Mouse (Mus musculus) erythroblast, embryonic 14.5 days (primary cell): ENCODE measurements around the gene Itgb1bp1. TPM values are rescaled to one million over a fixed set of nuclear protein-coding genes. Genes with fewer than 3 reads are reported as not detected.
A peak's percentile ranks its signal among the peaks of the same experiment; 100 is the strongest.

Source experiments
- H3K27me3 ChIP-seq: 2 replicates; pipeline ENCODE4 v1.6.1; 2012; ENCODE audit warnings: inconsistent platforms; ENCODE audit not compliant: control insufficient read depth
- H3K36me3 ChIP-seq: 2 replicates; pipeline ENCODE4 v1.6.1; 2012; ENCODE audit warnings: mild to moderate bottlenecking, inconsistent platforms; ENCODE audit not compliant: control insufficient read depth
- H3K4me1 ChIP-seq: 2 replicates; pipeline ENCODE4 v1.6.1; 2012; ENCODE audit warnings: inconsistent platforms; ENCODE audit not compliant: control insufficient read depth
- H3K4me3 ChIP-seq: replicated peaks from 2 replicates; pipeline ENCODE3; 2012; ENCODE audit warnings: moderate library complexity, mild to moderate bottlenecking, inconsistent platforms
- H3K9me3 ChIP-seq: 2 replicates; pipeline ENCODE4 v1.6.1; 2012; ENCODE audit warnings: low read length, inconsistent platforms, mixed read lengths; ENCODE audit not compliant: control insufficient read depth
- GATA1 ChIP-seq: IDR thresholded peaks from 2 replicates; pipeline ENCODE4 v1.6.1; 2012; ENCODE audit warnings: low read length, inconsistent platforms, mixed read lengths
- TAL1 ChIP-seq: IDR thresholded peaks from 3 replicates; pipeline ENCODE4 v1.6.1; 2012; ENCODE audit warnings: low read length, inconsistent platforms, mixed read lengths
- polyA plus RNA-seq: library from polyadenylated mRNA; stranded (reverse); fragments of >175 nt; gene quantifications from 2 replicates; pipeline ENCODE4 v1.2.3, GENCODE M21; 2012

Gene Itgb1bp1
- 0.90 and 1.6 TPM in 2 replicates for polyA plus RNA-seq

DNA sequence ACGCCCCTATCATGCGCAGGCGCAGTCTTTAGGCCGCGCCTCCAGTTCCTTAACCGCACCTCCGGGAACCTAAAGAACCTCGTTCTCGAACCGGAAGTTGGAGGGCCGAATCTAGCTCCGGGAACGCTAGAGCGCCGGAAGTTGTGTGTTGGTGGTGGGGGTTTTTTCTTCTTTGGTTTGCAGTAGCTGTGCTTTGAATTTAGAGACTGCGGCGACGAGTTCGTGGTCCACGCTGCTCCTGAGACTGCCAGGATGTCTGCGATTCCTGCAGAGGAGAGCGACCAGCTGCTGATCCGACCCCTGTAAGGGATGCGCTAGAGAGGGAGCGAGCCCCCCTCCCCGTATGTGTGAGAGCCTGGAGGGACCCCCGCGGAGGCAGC lies at the start of gene Itgb1bp1:
TSS of gene Itgb1bp1 (minus strand) at position 42 of the 380 bp plus-strand sequence.
- peaks cover 33% of the 10 kb centered on the region for H3K4me1 ChIP-seq
- peak within 1 kb of the TSS; percentile 93 for H3K4me3 ChIP-seq
- peaks cover 16% of the 10 kb centered on the region for H3K36me3 ChIP-seq
- H3K9me3 ChIP-seq: no peaks in the 10 kb centered on the region
- H3K27me3 ChIP-seq: no peaks in the 10 kb centered on the region
- TF ChIP-seq GATA1: no peak
- no peak for TF ChIP-seq TAL1

DNA sequence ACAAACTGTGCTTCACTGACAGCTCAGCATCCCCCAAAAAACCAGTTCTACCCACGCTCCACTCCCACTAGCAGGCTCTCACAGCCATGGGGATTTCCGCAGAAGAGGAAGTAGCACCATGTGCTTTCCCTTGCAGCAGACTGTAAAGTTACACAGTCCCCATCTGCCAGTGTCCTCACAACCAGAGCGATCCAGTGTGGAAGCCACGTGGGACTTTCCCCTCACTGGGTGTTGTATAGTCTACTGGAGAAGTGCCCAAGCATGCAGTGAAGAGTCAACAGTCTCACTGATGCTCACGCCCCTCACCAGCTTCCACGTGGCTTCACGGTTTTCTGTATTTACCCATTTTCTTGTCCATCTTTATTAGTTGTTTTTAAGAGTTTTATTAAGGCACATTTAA lies 49.8 kb upstream of the Itgb1bp1 start:
- Histone ChIP-seq H3K9me3 (no peaks in the 10 kb centered on the region), H3K36me3 (peaks cover 79% of the 10 kb centered on the region), H3K27me3 (no peaks in the 10 kb centered on the region), H3K4me1 (no peaks in the 10 kb centered on the region), H3K4me3 (no peak overlapping the region)
- TF ChIP-seq TAL1: no peak
- no peak for TF ChIP-seq GATA1

DNA sequence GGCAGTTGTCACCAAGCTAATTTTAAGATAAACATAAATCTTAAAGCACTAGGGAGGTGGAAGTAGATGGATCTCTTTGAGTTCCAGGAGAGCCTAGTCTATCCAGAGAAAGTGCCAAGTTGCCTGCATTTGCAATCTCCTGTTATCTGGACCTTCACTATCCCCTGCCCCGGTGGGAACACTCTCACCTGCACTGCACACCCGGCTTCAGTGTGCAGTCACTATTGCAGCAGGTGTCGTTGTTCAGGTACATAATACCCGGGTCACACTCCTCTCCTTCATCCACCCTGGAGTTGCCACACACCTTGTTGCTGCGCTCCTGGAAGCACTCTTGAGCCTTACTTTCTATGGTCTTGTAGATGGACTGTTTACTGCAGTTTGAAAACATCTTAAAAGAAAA lies 47.7 kb upstream of the Itgb1bp1 start:
- Histone ChIP-seq H3K4me1 (no peaks in the 10 kb centered on the region), H3K4me3 (no peak overlapping the region), H3K9me3 (no peaks in the 10 kb centered on the region), H3K36me3 (peaks cover 79% of the 10 kb centered on the region), H3K27me3 (no peaks in the 10 kb centered on the region)
- TF ChIP-seq TAL1 (no peak), GATA1 (no peak)

DNA sequence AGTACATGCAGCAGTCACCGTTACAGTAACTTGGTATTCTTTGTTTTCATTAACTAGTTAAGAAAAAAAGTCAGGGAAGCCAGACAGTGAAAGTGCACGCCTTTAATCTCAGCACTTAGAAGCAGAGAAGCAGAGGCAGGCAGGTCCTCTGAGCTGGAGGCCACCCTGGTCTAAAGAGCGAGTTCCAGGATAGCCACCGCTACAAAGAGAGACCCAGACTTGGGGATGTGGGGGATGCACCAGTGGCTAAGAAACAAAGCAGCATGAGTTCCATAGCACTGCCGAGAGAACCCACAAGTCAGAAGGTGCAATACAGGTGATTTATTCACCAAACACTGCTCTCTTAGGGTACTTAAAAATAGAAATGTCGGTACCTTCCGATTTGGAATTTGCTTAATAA lies 46.9 kb upstream of the Itgb1bp1 start:
- no peaks in the 10 kb centered on the region for H3K9me3 ChIP-seq
- TF ChIP-seq GATA1: no peak
- TF ChIP-seq TAL1: no peak
- H3K27me3 ChIP-seq: no peaks in the 10 kb centered on the region
- H3K4me3 ChIP-seq: no peak overlapping the region
- H3K4me1 ChIP-seq: no peaks in the 10 kb centered on the region
- H3K36me3 ChIP-seq: peaks cover 82% of the 10 kb centered on the region

DNA sequence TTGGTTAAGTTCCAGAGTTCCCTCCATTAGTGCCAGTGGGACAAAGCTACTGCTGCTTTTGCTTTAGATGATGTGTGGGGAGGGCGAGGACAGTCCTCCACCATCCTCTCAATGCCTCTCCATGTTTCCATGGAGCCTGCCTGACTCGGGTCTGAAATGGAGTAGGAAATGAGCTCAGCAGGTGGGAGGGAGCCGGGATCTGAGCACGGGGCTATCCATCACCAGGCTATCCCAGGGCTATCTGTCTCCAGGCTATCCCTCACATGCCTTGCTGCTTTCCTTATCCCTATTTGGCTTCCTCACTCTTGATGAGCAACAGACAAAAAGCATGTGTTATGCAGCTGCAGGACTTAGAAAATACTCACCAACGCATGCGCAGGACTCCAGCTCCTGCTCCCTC lies 45.6 kb upstream of the Itgb1bp1 start:
- Histone ChIP-seq H3K4me1 (no peaks in the 10 kb centered on the region), H3K4me3 (no peak overlapping the region), H3K9me3 (no peaks in the 10 kb centered on the region), H3K27me3 (no peaks in the 10 kb centered on the region), H3K36me3 (peaks cover 86% of the 10 kb centered on the region)
- TF ChIP-seq GATA1: no peak
- TF ChIP-seq TAL1: no peak

DNA sequence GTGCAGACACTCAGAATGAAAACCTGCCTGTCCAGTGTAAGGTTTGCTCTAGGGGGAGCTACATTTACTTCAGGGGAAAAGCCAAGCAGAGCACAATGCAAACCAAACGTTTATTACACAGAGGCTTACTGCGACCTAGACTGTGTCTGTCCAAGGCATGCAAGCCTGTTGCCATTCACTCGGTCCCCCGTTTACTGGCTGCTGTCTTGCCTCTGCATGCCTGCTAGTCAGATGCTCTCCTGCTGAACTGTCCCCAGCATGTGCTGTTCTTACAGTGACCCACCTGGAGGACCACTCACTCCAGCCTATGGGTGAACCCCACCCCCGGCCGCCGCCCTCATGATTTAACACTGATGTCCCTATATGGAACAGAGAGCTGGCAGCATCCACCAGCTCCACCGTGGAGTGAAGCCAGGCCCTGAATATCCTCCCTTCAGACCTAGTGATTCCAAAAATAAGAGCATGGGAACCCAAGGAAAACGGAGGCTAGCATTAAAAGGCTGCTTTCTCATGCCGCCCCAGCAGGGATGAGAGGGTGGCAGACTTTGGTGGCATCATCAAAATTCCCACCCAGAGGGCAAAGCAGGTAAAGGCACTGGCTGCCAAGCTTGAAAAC lies 45.0 kb upstream of the Itgb1bp1 start:
- H3K27me3 ChIP-seq: no peaks in the 10 kb centered on the region
- H3K4me3 ChIP-seq: no peak overlapping the region
- no peaks in the 10 kb centered on the region for H3K4me1 ChIP-seq
- peaks cover 86% of the 10 kb centered on the region for H3K36me3 ChIP-seq
- no peaks in the 10 kb centered on the region for H3K9me3 ChIP-seq
- TF ChIP-seq TAL1: no peak
- TF ChIP-seq GATA1: no peak

DNA sequence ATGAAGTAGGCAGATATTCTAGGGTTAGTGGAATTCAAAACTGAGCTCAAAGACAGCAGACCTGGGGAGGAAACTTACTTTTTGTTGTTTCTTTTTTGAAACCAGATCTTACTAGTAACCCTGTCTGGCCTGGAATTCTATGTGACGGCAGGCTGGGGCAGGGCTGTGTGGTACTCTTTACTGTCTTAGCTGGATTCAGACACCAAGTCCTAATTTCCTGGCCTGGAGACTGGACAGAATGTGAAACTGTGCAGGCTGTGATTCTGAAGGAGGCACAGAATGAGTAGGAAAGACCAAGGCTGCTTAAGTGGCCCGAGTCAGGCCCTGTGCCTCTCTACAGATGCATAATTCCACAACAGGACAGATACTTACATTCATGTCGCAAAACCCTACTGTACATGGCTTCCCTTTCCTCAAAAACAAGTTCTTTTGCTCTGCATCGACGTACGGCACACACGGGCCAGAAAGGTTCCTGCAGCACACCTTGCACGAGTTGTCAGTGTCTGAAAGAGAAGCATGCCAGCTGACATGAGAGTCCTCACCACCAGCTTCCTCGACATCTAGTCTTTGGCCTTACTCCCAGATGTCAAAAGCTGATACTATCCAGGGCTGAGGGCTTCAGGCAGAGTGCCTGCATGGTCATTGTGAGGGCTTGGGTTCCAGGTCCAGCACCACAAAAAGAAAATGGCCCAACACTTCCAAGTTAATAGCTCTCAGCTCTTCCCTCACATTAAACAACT lies 43.7 kb upstream of the Itgb1bp1 start:
- Histone ChIP-seq H3K27me3 (no peaks in the 10 kb centered on the region), H3K36me3 (peaks cover 90% of the 10 kb centered on the region), H3K4me1 (no peaks in the 10 kb centered on the region), H3K9me3 (no peaks in the 10 kb centered on the region), H3K4me3 (no peak overlapping the region)
- no peak for TF ChIP-seq TAL1
- no peak for TF ChIP-seq GATA1

DNA sequence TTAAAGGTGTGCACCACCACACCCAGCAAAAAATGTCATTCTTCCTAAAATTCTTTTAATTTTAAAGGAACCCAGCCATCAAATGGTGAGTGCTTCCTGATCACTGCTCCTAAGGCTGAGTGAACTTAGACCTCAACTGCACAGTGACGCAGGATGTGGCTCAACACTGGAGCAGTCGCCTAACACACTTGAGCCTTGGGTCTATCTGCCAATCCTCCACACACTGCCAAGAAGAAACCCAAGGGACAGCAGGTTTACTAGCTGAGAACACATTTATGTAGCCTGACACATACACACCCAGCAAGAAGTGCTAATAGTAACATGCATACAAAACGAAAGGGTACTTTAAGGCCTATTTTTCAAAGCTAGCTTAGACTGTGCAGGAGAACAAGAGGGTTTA lies 40.2 kb upstream of the Itgb1bp1 start:
- Histone ChIP-seq H3K4me3 (no peak overlapping the region), H3K4me1 (no peaks in the 10 kb centered on the region; the same call in 1 of the 2 replicates), H3K36me3 (peaks cover 87% of the 10 kb centered on the region), H3K9me3 (no peaks in the 10 kb centered on the region), H3K27me3 (no peaks in the 10 kb centered on the region)
- TF ChIP-seq GATA1 (no peak), TAL1 (no peak; the same call in 2 of the 3 replicates)

DNA sequence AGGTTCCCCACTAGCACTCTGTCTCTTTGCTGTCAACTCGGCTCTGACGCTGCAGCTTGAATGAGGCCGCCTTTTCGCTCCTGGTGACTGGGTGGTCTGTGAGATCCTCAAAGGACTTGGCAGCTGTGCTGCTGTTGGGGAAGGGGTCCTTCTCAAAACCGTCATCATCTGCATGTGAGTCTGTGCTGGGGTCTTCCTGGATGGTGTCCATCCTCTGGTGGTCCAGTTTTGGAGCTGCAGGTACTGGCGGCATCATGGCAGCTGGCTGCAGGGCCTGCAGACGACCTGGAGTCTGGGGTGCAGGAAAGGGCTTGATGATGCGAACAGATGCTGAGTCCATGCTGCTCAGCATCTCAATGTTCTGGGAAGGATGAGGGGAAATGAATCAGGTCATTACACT lies 39.2 kb upstream of the Itgb1bp1 start:
- Histone ChIP-seq H3K4me1 (no peaks in the 10 kb centered on the region; the same call in 1 of the 2 replicates), H3K36me3 (peaks cover 89% of the 10 kb centered on the region)
- TF ChIP-seq GATA1 (no peak), TAL1 (no peak)

More for the DNA sequence above, 39.2 kb upstream of the Itgb1bp1 start:
- no peak overlapping the region for H3K4me3 ChIP-seq
- H3K9me3 ChIP-seq: no peaks in the 10 kb centered on the region
- H3K27me3 ChIP-seq: no peaks in the 10 kb centered on the region
